Mouse (Mus musculus): ENCODE data around the gene Mrto4. TPM values are rescaled to one million over a fixed set of nuclear protein-coding genes. Genes with fewer than 3 reads are reported as not detected.
A peak's percentile ranks its signal among the peaks of the same experiment; 100 is the strongest.

Gene Mrto4
- polyA plus RNA-seq, 1 experiment from 2014 or later: 109 TPM

GRCm38 (mm10) chr4:139319740-139320139, 32.6 kb downstream of the Mrto4 start:
- WGBS: 90% methylated on average over 4 of the region's 4 CpGs
- Histone ChIP-seq H3K27me3 (replicated peaks; ENCODE audit: control insufficient read depth, insufficient read depth, low read length) (no peaks in the 10 kb centered on the region), H3K9ac (ENCODE audit: low read depth, low read length) (no peak overlapping the region), H3K9me3 (ENCODE audit: control insufficient read depth, low read length) (no peaks in the 10 kb centered on the region), H3K27ac (ENCODE audit: low read length) (no peak overlapping the region), H3K36me3 (ENCODE audit: control insufficient read depth, insufficient read depth, low read length) (0 out of 2 replicates have a peak, but pooled peaks cover 8% of the 10 kb centered on the region), H3K4me1 (ENCODE audit: control insufficient read depth, insufficient read depth, low read length) (no peaks in the 10 kb centered on the region), H3K4me2 (ENCODE audit: low read depth, low read length) (no peak overlapping the region), H3K4me3 (ENCODE audit: low read length) (no peak overlapping the region)
- no peak for ATAC-seq

GRCm38 (mm10) chr4:139318449-139318848, 33.9 kb downstream of the Mrto4 start:
- Histone ChIP-seq H3K36me3 (ENCODE audit: control insufficient read depth, insufficient read depth, low read length) (peaks cover 8% of the 10 kb centered on the region; the same call in 1 of the 2 replicates), H3K4me3 (ENCODE audit: low read length) (no peak overlapping the region), H3K9me3 (ENCODE audit: control insufficient read depth, low read length) (no peaks in the 10 kb centered on the region), H3K27me3 (replicated peaks; ENCODE audit: control insufficient read depth, insufficient read depth, low read length) (no peaks in the 10 kb centered on the region), H3K9ac (ENCODE audit: low read depth, low read length) (no peak overlapping the region), H3K27ac (ENCODE audit: low read length) (no peak overlapping the region), H3K4me2 (ENCODE audit: low read depth, low read length) (no peak overlapping the region), H3K4me1 (ENCODE audit: control insufficient read depth, insufficient read depth, low read length) (no peaks in the 10 kb centered on the region)
- 86% methylated on average over 11 of the region's 11 CpGs for WGBS
- no peak for ATAC-seq

- H3K36me3 ChIP-seq (ENCODE audit: control insufficient read depth, insufficient read depth, low read length): peaks cover 8% of the 10 kb centered on the region; the same call in 1 of the 2 replicates
- no peaks in the 10 kb centered on the region for H3K27me3 ChIP-seq (replicated peaks; ENCODE audit: control insufficient read depth, insufficient read depth, low read length)
- no peak overlapping the region for H3K9ac ChIP-seq (ENCODE audit: low read depth, low read length)
- H3K27ac ChIP-seq (ENCODE audit: low read length): no peak overlapping the region
- H3K9me3 ChIP-seq (ENCODE audit: control insufficient read depth, low read length): no peaks in the 10 kb centered on the region
- H3K4me2 ChIP-seq (ENCODE audit: low read depth, low read length): peak overlapping the region; percentile 84
- H3K4me3 ChIP-seq (ENCODE audit: low read length): peak overlapping the region; percentile 89; the same call in 1 of the 2 replicates
- ATAC-seq: no peak
- no peaks in the 10 kb centered on the region; the same call in 1 of the 2 replicates for H3K4me1 ChIP-seq (ENCODE audit: control insufficient read depth, insufficient read depth, low read length)
- 64% methylated on average over 4 of the region's 4 CpGs for WGBS
Measured at GRCm38 (mm10) chr4:139312632-139313031, 39.7 kb downstream of the Mrto4 start.

GRCm38 (mm10) chr4:139311707-139312106, 40.7 kb downstream of the Mrto4 start:
- H3K9me3 ChIP-seq (ENCODE audit: control insufficient read depth, low read length): no peaks in the 10 kb centered on the region
- H3K9ac ChIP-seq (ENCODE audit: low read depth, low read length): peak overlapping the region; percentile 98
- peak overlapping the region; percentile 97 for H3K27ac ChIP-seq (ENCODE audit: low read length)
- H3K4me3 ChIP-seq (ENCODE audit: low read length): peak overlapping the region; percentile 89
- peaks cover 5% of the 10 kb centered on the region; the same call in 1 of the 2 replicates for H3K36me3 ChIP-seq (ENCODE audit: control insufficient read depth, insufficient read depth, low read length)
- H3K27me3 ChIP-seq (replicated peaks; ENCODE audit: control insufficient read depth, insufficient read depth, low read length): no peaks in the 10 kb centered on the region
- peak overlapping the region; percentile 84 for H3K4me2 ChIP-seq (ENCODE audit: low read depth, low read length)
- 18% methylated on average over 14 of the region's 14 CpGs for WGBS
- ATAC-seq: peak; percentile 62
- H3K4me1 ChIP-seq (ENCODE audit: control insufficient read depth, insufficient read depth, low read length): no peaks in the 10 kb centered on the region; the same call in 1 of the 2 replicates

GRCm38 (mm10) chr4:139310899-139311701, 41.3 kb downstream of the Mrto4 start:
- no peaks in the 10 kb centered on the region for H3K27me3 ChIP-seq (replicated peaks; ENCODE audit: control insufficient read depth, insufficient read depth, low read length)
- no peaks in the 10 kb centered on the region for H3K9me3 ChIP-seq (ENCODE audit: control insufficient read depth, low read length)
- peak overlapping the region; percentile 98 for H3K9ac ChIP-seq (ENCODE audit: low read depth, low read length)
- peak overlapping the region; percentile 89 for H3K4me3 ChIP-seq (ENCODE audit: low read length)
- ATAC-seq: peak; percentile 74
- peak overlapping the region; percentile 84 for H3K4me2 ChIP-seq (ENCODE audit: low read depth, low read length)
- WGBS: under 1% methylated on average over 53 of the region's 53 CpGs
- H3K36me3 ChIP-seq (ENCODE audit: control insufficient read depth, insufficient read depth, low read length): peaks cover 2% of the 10 kb centered on the region; the same call in 1 of the 2 replicates
- H3K27ac ChIP-seq (ENCODE audit: low read length): peak overlapping the region; percentile 97
- no peaks in the 10 kb centered on the region; the same call in 1 of the 2 replicates for H3K4me1 ChIP-seq (ENCODE audit: control insufficient read depth, insufficient read depth, low read length)

GRCm38 (mm10) chr4:139310171-139310898, 42.0 kb downstream of the Mrto4 start, which contains the start of the genes Pqlc2 and Akr7a5:
TSS of gene Pqlc2 (minus strand) at chr4:139310708.
TSS of gene Akr7a5 (plus strand) at chr4:139310744.
- Histone ChIP-seq H3K9ac (ENCODE audit: low read depth, low read length) (peak within 1 kb of the TSS; percentile 98), H3K27ac (ENCODE audit: low read length) (peak within 1 kb of the TSS; percentile 97), H3K4me2 (ENCODE audit: low read depth, low read length) (peak within 1 kb of the TSS; percentile 84), H3K4me1 (ENCODE audit: control insufficient read depth, insufficient read depth, low read length) (no peaks in the 10 kb centered on the region; the same call in 1 of the 2 replicates), H3K27me3 (replicated peaks; ENCODE audit: control insufficient read depth, insufficient read depth, low read length) (no peaks in the 10 kb centered on the region), H3K36me3 (ENCODE audit: control insufficient read depth, insufficient read depth, low read length) (peaks cover under 1% of the 10 kb centered on the region; the same call in 1 of the 2 replicates), H3K4me3 (ENCODE audit: low read length) (peak within 1 kb of the TSS; percentile 89), H3K9me3 (ENCODE audit: control insufficient read depth, low read length) (no peaks in the 10 kb centered on the region)
- peak; percentile 87 for ATAC-seq
- under 1% methylated on average over 63 of the region's 63 CpGs for WGBS

- WGBS: 22% methylated on average over 6 of the region's 6 CpGs
Measured at GRCm38 (mm10) chr4:139309651-139310050, 42.7 kb downstream of the Mrto4 start.

GRCm38 (mm10) chr4:139307916-139308315, 44.5 kb downstream of the Mrto4 start:
- H3K27ac ChIP-seq (ENCODE audit: low read length): no peak overlapping the region
- WGBS: 83% methylated on average over 5 of the region's 5 CpGs

More at GRCm38 (mm10) chr4:139309651-139310050, 42.7 kb downstream of the Mrto4 start:
- Histone ChIP-seq H3K27me3 (replicated peaks; ENCODE audit: control insufficient read depth, insufficient read depth, low read length) (no peaks in the 10 kb centered on the region), H3K9ac (ENCODE audit: low read depth, low read length) (peak overlapping the region; percentile 98), H3K27ac (ENCODE audit: low read length) (no peak overlapping the region), H3K4me1 (ENCODE audit: control insufficient read depth, insufficient read depth, low read length) (no peaks in the 10 kb centered on the region; the same call in 1 of the 2 replicates), H3K36me3 (ENCODE audit: control insufficient read depth, insufficient read depth, low read length) (no peaks in the 10 kb centered on the region; the same call in 1 of the 2 replicates), H3K9me3 (ENCODE audit: control insufficient read depth, low read length) (no peaks in the 10 kb centered on the region), H3K4me2 (ENCODE audit: low read depth, low read length) (peak overlapping the region; percentile 84), H3K4me3 (ENCODE audit: low read length) (peak overlapping the region; percentile 89)
- ATAC-seq: no peak

GRCm38 (mm10) chr4:139305521-139305920, 46.9 kb downstream of the Mrto4 start:
- Histone ChIP-seq H3K4me3 (ENCODE audit: low read length) (no peak overlapping the region), H3K4me2 (ENCODE audit: low read depth, low read length) (no peak overlapping the region), H3K36me3 (ENCODE audit: control insufficient read depth, insufficient read depth, low read length) (no peaks in the 10 kb centered on the region), H3K9ac (ENCODE audit: low read depth, low read length) (no peak overlapping the region), H3K4me1 (ENCODE audit: control insufficient read depth, insufficient read depth, low read length) (no peaks in the 10 kb centered on the region), H3K9me3 (ENCODE audit: control insufficient read depth, low read length) (no peaks in the 10 kb centered on the region), H3K27me3 (replicated peaks; ENCODE audit: control insufficient read depth, insufficient read depth, low read length) (no peaks in the 10 kb centered on the region), H3K27ac (ENCODE audit: low read length) (no peak overlapping the region)
- no peak for ATAC-seq
- WGBS: 82% methylated on average over 3 of the region's 3 CpGs

More at GRCm38 (mm10) chr4:139307916-139308315, 44.5 kb downstream of the Mrto4 start:
- H3K9ac ChIP-seq (ENCODE audit: low read depth, low read length): no peak overlapping the region
- H3K9me3 ChIP-seq (ENCODE audit: control insufficient read depth, low read length): no peaks in the 10 kb centered on the region
- no peaks in the 10 kb centered on the region for H3K27me3 ChIP-seq (replicated peaks; ENCODE audit: control insufficient read depth, insufficient read depth, low read length)
- no peaks in the 10 kb centered on the region; the same call in 1 of the 2 replicates for H3K4me1 ChIP-seq (ENCODE audit: control insufficient read depth, insufficient read depth, low read length)
- no peak for ATAC-seq
- no peaks in the 10 kb centered on the region for H3K36me3 ChIP-seq (ENCODE audit: control insufficient read depth, insufficient read depth, low read length)
- H3K4me2 ChIP-seq (ENCODE audit: low read depth, low read length): no peak overlapping the region
- H3K4me3 ChIP-seq (ENCODE audit: low read length): no peak overlapping the region

All from intestine, embryonic 16.5 days (tissue).